Mouse (Mus musculus) kidney, adult 2 months (tissue): ENCODE measurements around the gene Dlg3.

Experiments
- CTCF ChIP-seq: fragments of 200-500 bp; conservative IDR thresholded peaks from 2 replicates; pipeline ENCODE4 v1.5.1; 2011; ENCODE audit warnings: low read depth, mild to moderate bottlenecking, control low read depth, low read length, moderate library complexity, mixed read lengths; ENCODE audit not compliant: insufficient read depth, insufficient read length
- POLR2A ChIP-seq: fragments of 200-500 bp; IDR thresholded peaks from one replicate; pipeline ENCODE4 v1.6.1; 2011; ENCODE audit warnings: low read depth, low read length, control low read depth

DNA sequence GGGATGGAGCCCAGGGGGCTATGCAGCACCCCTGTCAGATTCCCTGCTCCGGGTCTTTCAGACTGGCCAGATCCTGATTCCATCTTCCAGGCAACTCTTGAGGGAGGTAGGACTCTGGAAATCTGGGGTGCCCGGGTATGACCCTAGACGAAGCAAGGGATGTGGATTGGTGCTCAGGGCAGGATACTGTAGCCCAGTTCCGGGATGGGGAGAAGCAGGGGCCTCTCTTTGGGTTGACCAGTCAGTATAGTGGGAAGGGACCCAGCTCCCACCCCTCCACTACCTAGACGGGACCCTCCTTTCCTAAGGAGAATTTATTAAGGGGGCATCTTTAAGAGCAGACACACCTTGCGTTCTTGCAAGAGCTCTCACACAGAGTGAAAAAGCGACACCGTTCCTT, 37.3 kb upstream of the Dlg3 start:
- no peak for TF ChIP-seq CTCF
- TF ChIP-seq POLR2A, result no peak
